ENCODE assay signal across 10 mouse cellular contexts in the genomic region with DNA sequence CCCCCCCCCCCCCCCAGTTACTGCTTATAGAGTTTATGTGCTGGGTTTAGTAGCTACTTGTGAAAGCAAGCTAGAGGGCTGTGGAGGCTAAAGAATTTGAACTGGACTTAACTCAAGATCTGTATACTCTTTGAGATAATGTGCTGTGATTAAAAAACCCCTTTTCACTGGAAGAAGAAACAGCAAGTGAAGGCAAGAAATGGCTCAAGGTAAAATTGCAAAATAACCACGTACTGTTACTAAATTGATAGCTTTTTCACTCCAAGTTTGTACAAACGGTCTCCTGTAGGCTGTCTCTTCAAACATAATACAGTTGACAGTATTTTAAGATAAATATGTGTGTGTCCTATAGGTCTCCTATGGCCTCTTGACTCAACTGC. TPM values are rescaled to one million over a fixed set of nuclear protein-coding genes. Genes with fewer than 3 reads are reported as not detected.
DNase-seq lines count a peak whose midpoint lies in the region; ATAC-seq and TF ChIP-seq lines count a peak whose summit lies in the region.
"Had no signal": no experiment of that assay in that cellular context is flagged by ENCODE, and none has a peak within 500 bp of the region (broad histone marks: within the 10 kb centered on the region; RNA-seq: fewer than 3 reads in every experiment).

No protein-coding gene starts in this region.

- TF ChIP-seq EP300 in ES-Bruce4 (IDR thresholded peaks at IDR 0.05; ENCODE audit: insufficient read depth, low read depth, low read length) = no peak

- H3K27ac ChIP-seq in gastrocnemius, adult 2 months = peak overlapping the region; percentile 78; the same call in 1 of the 2 replicates
- H3K27ac ChIP-seq in ES-Bruce4 (ENCODE audit: insufficient read depth, low read length) = no peak overlapping the region
- H3K27ac ChIP-seq in liver, embryonic 15.5 days (replicated peaks) = peak overlapping the region; percentile 98
- no peak overlapping the region for H3K27ac ChIP-seq in left cerebral cortex, adult 2 months

- H3K4me2 ChIP-seq in liver, embryonic 15.5 days = peak overlapping the region; percentile 81

- intact Hi-C loops in gastrocnemius, adult 2 months (cut with DNase I) = no loop called here
- intact Hi-C loops in left cerebral cortex, adult 2 months (cut with DNase I) = no loop called here

- no peaks in the 10 kb centered on the region for H3K4me1 ChIP-seq in ES-Bruce4 (ENCODE audit: control insufficient read depth, insufficient read depth, low read length)
- H3K4me1 ChIP-seq in liver, embryonic 15.5 days (replicated peaks) = peaks cover 91% of the 10 kb centered on the region

- H3K36me3 ChIP-seq in ES-Bruce4 (ENCODE audit: control insufficient read depth, insufficient read depth, low read length, poor library complexity, severe bottlenecking) = peaks cover 4% of the 10 kb centered on the region
- peaks cover 18% of the 10 kb centered on the region for H3K36me3 ChIP-seq in liver, embryonic 15.5 days (replicated peaks)

- TF ChIP-seq CTCF in gastrocnemius, adult 2 months (IDR thresholded peaks at IDR 0.05) = no peak
- no peak for TF ChIP-seq CTCF in ES-Bruce4 (IDR thresholded peaks at IDR 0.05; ENCODE audit: low read depth, low read length)
- TF ChIP-seq CTCF in left cerebral cortex, adult 2 months (IDR thresholded peaks at IDR 0.05) = no peak

- H3K4me3 ChIP-seq in gastrocnemius, adult 2 months = peak overlapping the region; percentile 77
- H3K4me3 ChIP-seq in ES-Bruce4 (ENCODE audit: low read depth, low read length) = no peak overlapping the region
- H3K4me3 ChIP-seq in liver, embryonic 15.5 days (replicated peaks) = peak overlapping the region; percentile 70
- no peak overlapping the region; the same call in 1 of the 2 replicates for H3K4me3 ChIP-seq in left cerebral cortex, adult 2 months

- TF ChIP-seq POLR2A in ES-Bruce4 (IDR thresholded peaks at IDR 0.05; ENCODE audit: insufficient read depth, low read length) = no peak

- no peak for ATAC-seq in liver, embryonic 15.5 days (ENCODE audit: insufficient read depth)

- no peak for DNase-seq in gastrocnemius, adult 2 months
- no peak for DNase-seq in gastrocnemius, adult 8-10 months (ENCODE audit: low spot score in 2 of 2)
- peak; percentile 59 for DNase-seq in gonadal fat pad, adult 2 months (ENCODE audit: low read depth)
- DNase-seq in left cerebral cortex, adult 2 months (ENCODE audit: extremely low spot score in 1 of 2, low spot score in 2 of 2) = no peak
- DNase-seq in spleen, postnatal 14 days (ENCODE audit: low spot score in 2 of 2) = no peak
- no peak for DNase-seq in ovary, postnatal 36 days (ENCODE audit: low spot score)

- 13% methylated on average over 2 of the region's 2 CpGs for WGBS in liver, embryonic 15.5 days (ENCODE audit: insufficient replicate concordance)

- H3K27me3 ChIP-seq in ES-Bruce4 (ENCODE audit: control insufficient read depth, insufficient read depth, low read length, poor library complexity, severe bottlenecking) = no peaks in the 10 kb centered on the region
- no peaks in the 10 kb centered on the region for H3K27me3 ChIP-seq in liver, embryonic 15.5 days

- no peaks in the 10 kb centered on the region for H3K9me3 ChIP-seq in ES-Bruce4 (replicated peaks; ENCODE audit: control insufficient read depth, insufficient read depth, low read length, poor library complexity, severe bottlenecking)
- no peaks in the 10 kb centered on the region for H3K9me3 ChIP-seq in liver, embryonic 15.5 days (replicated peaks)

- peak overlapping the region; percentile 48 for H3K9ac ChIP-seq in ES-Bruce4 (ENCODE audit: low read depth, poor library complexity, severe bottlenecking)
- H3K9ac ChIP-seq in liver, embryonic 15.5 days = peak overlapping the region; percentile 69

RNA-seq across cellular contexts. Expression of gene Ncoa4, which starts 6.4 kb away (rescaled TPM):
- total RNA-seq in gastrocnemius, adult 2 months (2021) = 10 to 100 TPM; 60.8 to 77.6 TPM
- total RNA-seq in gastrocnemius, adult 8-10 months (2022) = 10 to 100 TPM; 56.3 to 83.2 (median 68.9) TPM
- 119 and 125 TPM in 2 replicates for polyA plus RNA-seq in ES-Bruce4 (2011; ENCODE audit: insufficient read depth, insufficient read length, low read depth, missing spikeins)
- polyA plus RNA-seq in gonadal fat pad, adult 2 months (2012; rRNA removed) = 69.4 and 79.7 TPM in 2 replicates
- polyA plus RNA-seq in liver, embryonic 15.5 days (2015; fragmentation: Nextera tagmentation; extraction: Ambion mirVana) = 332 and 365 TPM in 2 replicates
- 10 to 100 TPM; 83.6 to 98.8 TPM for total RNA-seq in left cerebral cortex, adult 2 months (2021)

RNA-seq across cellular contexts. Expression of gene Msmb, which starts 24.2 kb away (rescaled TPM):
- not detected for total RNA-seq in gastrocnemius, adult 2 months (2021)
- not detected for total RNA-seq in gastrocnemius, adult 8-10 months (2022)
- not detected in 2 replicates for polyA plus RNA-seq in ES-Bruce4 (2011; ENCODE audit: insufficient read depth, insufficient read length, low read depth, missing spikeins)
- not detected in 2 replicates for polyA plus RNA-seq in gonadal fat pad, adult 2 months (2012; rRNA removed)
- 0.30 and 0.31 TPM in 2 replicates for polyA plus RNA-seq in liver, embryonic 15.5 days (2015; fragmentation: Nextera tagmentation; extraction: Ambion mirVana)
- total RNA-seq in left cerebral cortex, adult 2 months (2021) = not detected
- total RNA-seq: adrenal gland, adult 8-10 months; gastrocnemius, postnatal 14 days had no signal

RNA-seq across cellular contexts. Expression of gene Timm23, which starts 35.6 kb away (rescaled TPM):
- total RNA-seq in gastrocnemius, adult 2 months (2021) = 100 to 1,000 TPM; 187 to 209 TPM
- 100 to 1,000 TPM; 183 to 225 (median 215) TPM for total RNA-seq in gastrocnemius, adult 8-10 months (2022)
- polyA plus RNA-seq in ES-Bruce4 (2011; ENCODE audit: insufficient read depth, insufficient read length, low read depth, missing spikeins) = 170 and 189 TPM in 2 replicates
- 159 and 174 TPM in 2 replicates for polyA plus RNA-seq in gonadal fat pad, adult 2 months (2012; rRNA removed)
- 159 and 163 TPM in 2 replicates for polyA plus RNA-seq in liver, embryonic 15.5 days (2015; fragmentation: Nextera tagmentation; extraction: Ambion mirVana)
- 10 to 100 TPM; 56.1 to 75.8 TPM for total RNA-seq in left cerebral cortex, adult 2 months (2021)

RNA-seq across cellular contexts. Expression of gene Parg, which starts 35.7 kb away (rescaled TPM):
- 10 to 100 TPM; 21.4 to 22.0 TPM for total RNA-seq in gastrocnemius, adult 2 months (2021)
- total RNA-seq in gastrocnemius, adult 8-10 months (2022) = 10 to 100 TPM; 16.4 to 20.8 (median 18.5) TPM
- 73.1 and 78.6 TPM in 2 replicates for polyA plus RNA-seq in ES-Bruce4 (2011; ENCODE audit: insufficient read depth, insufficient read length, low read depth, missing spikeins)
- 4.8 and 8.9 TPM in 2 replicates for polyA plus RNA-seq in gonadal fat pad, adult 2 months (2012; rRNA removed)
- polyA plus RNA-seq in liver, embryonic 15.5 days (2015; fragmentation: Nextera tagmentation; extraction: Ambion mirVana) = 13.0 and 13.1 TPM in 2 replicates
- total RNA-seq in left cerebral cortex, adult 2 months (2021) = 10 to 100 TPM; 42.5 to 42.8 TPM

Comparison
In these comparisons a context has a peak if more than half of its experiments do, and no peak if none do; other contexts are left out.
1. H3K27ac ChIP-seq: peak in gastrocnemius, adult 2 months (single experiment) and liver, embryonic 15.5 days (single experiment); none in ES-Bruce4 (single experiment) and left cerebral cortex, adult 2 months (single experiment).
2. H3K4me3 ChIP-seq: peak in gastrocnemius, adult 2 months (single experiment) and liver, embryonic 15.5 days (single experiment); none in ES-Bruce4 (single experiment) and left cerebral cortex, adult 2 months (single experiment).